Mouse (Mus musculus): Measurements from ENCODE around the gene Pstk.
"Not testable (repeated sequence)": the region's sequence is repeated elsewhere in the genome, so short reads cannot be mapped to it uniquely, and the experiment has no call there.

Pstk gene

GRCm38 (mm10) chr7:131411941-131412270 lies 41.0 kb downstream of the Pstk start:
- no peak for DNase-seq (ENCODE audit: low read depth, low spot score)

DNA sequence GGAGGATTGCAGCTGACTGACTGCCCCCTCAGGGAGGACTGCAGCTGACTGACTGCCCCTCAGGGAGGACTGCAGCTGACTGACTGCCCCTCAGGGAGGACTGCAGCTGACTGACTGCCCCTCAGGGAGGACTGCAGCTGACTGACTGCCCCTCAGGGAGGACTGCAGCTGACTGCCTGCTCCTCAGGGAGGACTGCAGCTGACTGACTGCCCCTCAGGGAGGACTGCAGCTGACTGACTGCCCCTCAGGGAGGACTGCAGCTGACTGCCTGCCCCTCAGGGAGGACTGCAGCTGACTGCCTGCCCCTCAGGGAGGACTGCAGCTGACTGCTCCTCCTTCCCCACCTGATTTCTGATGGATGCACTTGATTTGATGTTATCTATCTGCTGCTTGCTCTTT lies 45.8 kb downstream of the Pstk start:
- not testable (repeated sequence) for DNase-seq (ENCODE audit: low read depth, low spot score)

GRCm38 (mm10) chr7:131417605-131418004 lies 46.7 kb downstream of the Pstk start:
- no peak for DNase-seq (ENCODE audit: low read depth, low spot score)

GRCm38 (mm10) chr7:131424912-131425311 lies 54.0 kb downstream of the Pstk start:
- DNase-seq (ENCODE audit: low read depth, low spot score): no peak

DNA sequence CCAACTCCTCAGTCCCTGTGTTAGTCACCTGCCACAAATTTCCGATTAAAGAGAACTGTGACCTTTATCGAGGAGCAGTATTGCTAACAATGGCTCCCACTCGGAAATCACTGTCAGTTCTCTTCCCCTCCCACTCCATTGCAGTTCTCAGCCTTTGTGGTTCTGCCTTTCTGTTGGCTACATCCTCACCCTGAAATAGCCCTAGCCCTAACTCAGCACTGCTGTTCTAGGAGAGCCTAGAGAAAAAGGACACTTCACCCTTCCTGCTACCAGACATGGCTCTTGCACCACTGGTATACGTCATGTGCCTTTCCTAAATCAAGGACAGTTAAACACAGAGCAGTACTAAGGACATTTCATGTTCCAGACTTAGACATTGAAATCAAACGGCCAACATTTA lies 56.4 kb downstream of the Pstk start:
- DNase-seq (ENCODE audit: low read depth, low spot score): no peak

- no peak for DNase-seq (ENCODE audit: low read depth, low spot score)
Measured at GRCm38 (mm10) chr7:131432244-131432643, 61.3 kb downstream of the Pstk start.

- DNase-seq (ENCODE audit: low read depth, low spot score): no peak
Measured at GRCm38 (mm10) chr7:131434276-131434675, 63.3 kb downstream of the Pstk start.

DNA sequence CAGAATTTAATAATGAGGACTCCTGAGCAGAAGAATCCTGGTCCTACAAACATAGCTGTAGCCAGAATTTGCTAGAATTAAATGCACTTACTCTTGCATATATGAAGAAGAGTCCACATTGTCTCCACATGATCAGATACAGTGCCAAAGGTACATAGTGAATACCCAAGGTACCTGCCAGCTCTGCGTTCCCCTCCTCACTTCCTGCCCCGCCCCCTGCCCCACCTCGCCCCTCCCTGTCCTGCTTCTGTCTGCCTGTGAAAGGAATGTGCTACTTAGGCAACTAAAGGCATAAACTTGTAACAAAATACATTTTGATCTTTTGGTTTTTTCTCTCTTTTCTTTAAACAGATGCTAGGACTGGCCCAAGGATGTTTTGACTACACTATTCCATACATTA lies 66.1 kb downstream of the Pstk start:
- DNase-seq (ENCODE audit: low read depth, low spot score): no peak

Measured in WW6 (cell line).